9 mouse cellular contexts compared by ENCODE assay signal in the genomic region with DNA sequence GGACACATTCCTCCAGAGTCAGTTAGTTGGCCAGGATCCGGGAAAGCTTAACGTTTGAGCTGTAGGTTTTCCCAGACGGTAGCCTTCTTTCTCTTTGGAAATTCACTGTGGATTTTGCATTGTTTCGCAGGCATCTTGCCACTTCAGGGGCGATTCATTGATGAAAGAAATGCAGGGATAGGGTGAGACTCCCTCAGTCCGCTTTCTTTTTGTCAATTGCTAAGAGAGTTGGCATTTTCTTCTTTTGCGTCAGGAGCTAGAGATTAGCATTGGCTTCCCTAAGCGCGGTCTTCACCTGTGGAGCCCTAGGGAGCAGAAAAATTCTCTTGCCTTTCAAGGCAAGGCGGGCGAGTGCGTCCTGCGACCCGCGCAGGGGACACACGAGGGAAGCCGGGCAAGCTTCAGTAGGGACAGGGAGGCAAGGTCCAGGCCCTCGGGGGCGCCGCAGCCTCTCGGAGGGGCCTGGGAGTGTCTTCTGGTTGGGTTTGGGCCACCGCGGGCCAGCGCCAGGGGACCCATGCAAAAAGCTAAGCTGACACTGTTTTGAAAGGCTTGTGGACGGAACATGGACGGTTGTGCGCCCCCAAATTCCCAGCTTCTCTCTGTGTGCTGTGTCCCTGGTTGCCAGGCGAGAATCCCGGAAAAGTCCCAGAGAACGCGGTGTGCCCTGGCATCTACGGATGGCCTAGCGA. TPM values are rescaled to one million over a fixed set of nuclear protein-coding genes. Genes with fewer than 3 reads are reported as not detected.
DNase-seq lines count a peak whose midpoint lies in the region; ATAC-seq and TF ChIP-seq lines count a peak whose summit lies in the region.
"Had no signal": no experiment of that assay in that cellular context is flagged by ENCODE, and none has a peak within 500 bp of the region (broad histone marks: within the 10 kb centered on the region; RNA-seq: fewer than 3 reads in every experiment).

No protein-coding gene starts in this region.

- H3K4me2 ChIP-seq in hindbrain, embryonic 16.5 days (ENCODE audit: low read length) = no peak overlapping the region
- H3K4me2 ChIP-seq in hindbrain, postnatal 0 days (ENCODE audit: low read depth, low read length) = no peak overlapping the region
- peak overlapping the region; percentile 25; the same call in 1 of the 2 replicates for H3K4me2 ChIP-seq in midbrain, embryonic 15.5 days

- H3K27ac ChIP-seq in hindbrain, embryonic 10.5 days = peak overlapping the region; percentile 76
- no peak overlapping the region for H3K27ac ChIP-seq in hindbrain, embryonic 16.5 days (ENCODE audit: low read depth, low read length)
- H3K27ac ChIP-seq in hindbrain, postnatal 0 days = no peak overlapping the region
- peak overlapping the region; percentile 29; the same call in 1 of the 2 replicates for H3K27ac ChIP-seq in midbrain, embryonic 15.5 days

- no peak for DNase-seq in hindbrain, embryonic 10.5 days (ENCODE audit: low spot score)
- DNase-seq in brain, embryonic 14.5 days (ENCODE audit: low read depth) = peak; percentile 43
- DNase-seq in hindbrain, postnatal 0 days (ENCODE audit: low spot score) = peak; percentile 8
- no peak for DNase-seq in right cerebral cortex, postnatal 14 days
- no peak for DNase-seq in natural killer cell, adult 2 months (ENCODE audit: low spot score in 2 of 2)
- no peak for DNase-seq in ovary, postnatal 14 days (ENCODE audit: low spot score)

- no peak for ATAC-seq in hindbrain, embryonic 16.5 days
- no peak for ATAC-seq in hindbrain, postnatal 0 days
- ATAC-seq in midbrain, embryonic 15.5 days (replicated peaks) = no peak

- no peak for TF ChIP-seq CTCF in brain, embryonic 14.5 days (IDR thresholded peaks at IDR 0.05; ENCODE audit: borderline replicate concordance, extremely low read depth, insufficient read depth, insufficient read length)
- TF ChIP-seq CTCF in hindbrain, postnatal 0 days (IDR thresholded peaks at IDR 0.05; ENCODE audit: low read depth) = no peak

- H3K36me3 ChIP-seq in hindbrain, embryonic 10.5 days = no peaks in the 10 kb centered on the region
- H3K36me3 ChIP-seq in hindbrain, embryonic 16.5 days (ENCODE audit: control insufficient read depth, insufficient read depth, low read length) = no peaks in the 10 kb centered on the region
- H3K36me3 ChIP-seq in hindbrain, postnatal 0 days (ENCODE audit: insufficient read depth, low read length) = no peaks in the 10 kb centered on the region
- H3K36me3 ChIP-seq in midbrain, embryonic 15.5 days (replicated peaks) = no peaks in the 10 kb centered on the region

- H3K27me3 ChIP-seq in hindbrain, embryonic 10.5 days (ENCODE audit: insufficient read depth, poor library complexity, severe bottlenecking) = peaks cover 62% of the 10 kb centered on the region
- peaks cover 10% of the 10 kb centered on the region for H3K27me3 ChIP-seq in hindbrain, embryonic 16.5 days (replicated peaks; ENCODE audit: control insufficient read depth, insufficient read depth, low read length)
- peaks cover 49% of the 10 kb centered on the region for H3K27me3 ChIP-seq in hindbrain, postnatal 0 days (ENCODE audit: insufficient read depth, low read length)
- peaks cover 48% of the 10 kb centered on the region for H3K27me3 ChIP-seq in midbrain, embryonic 15.5 days (replicated peaks)

- H3K9ac ChIP-seq in hindbrain, embryonic 16.5 days (ENCODE audit: low read depth, low read length) = no peak overlapping the region
- H3K9ac ChIP-seq in hindbrain, postnatal 0 days (replicated peaks; ENCODE audit: low read length) = no peak overlapping the region
- no peak overlapping the region for H3K9ac ChIP-seq in midbrain, embryonic 15.5 days

- peak overlapping the region; percentile 42 for H3K4me3 ChIP-seq in hindbrain, embryonic 10.5 days
- H3K4me3 ChIP-seq in hindbrain, embryonic 16.5 days (ENCODE audit: low read length) = no peak overlapping the region
- no peak overlapping the region for H3K4me3 ChIP-seq in hindbrain, postnatal 0 days (ENCODE audit: low read length)
- H3K4me3 ChIP-seq in midbrain, embryonic 15.5 days = peak overlapping the region; percentile 11; the same call in 1 of the 2 replicates

- no peaks in the 10 kb centered on the region for H3K9me3 ChIP-seq in hindbrain, embryonic 10.5 days
- no peaks in the 10 kb centered on the region for H3K9me3 ChIP-seq in hindbrain, embryonic 16.5 days (ENCODE audit: control insufficient read depth, low read length)
- no peaks in the 10 kb centered on the region for H3K9me3 ChIP-seq in hindbrain, postnatal 0 days (ENCODE audit: low read length)
- H3K9me3 ChIP-seq in midbrain, embryonic 15.5 days = no peaks in the 10 kb centered on the region

- no peak for TF ChIP-seq POLR2A in brain, embryonic 14.5 days (IDR thresholded peaks at IDR 0.05; ENCODE audit: borderline replicate concordance, extremely low read depth, insufficient read depth, insufficient read length, poor library complexity, severe bottlenecking)

- H3K4me1 ChIP-seq in hindbrain, embryonic 10.5 days (replicated peaks) = peaks cover 46% of the 10 kb centered on the region
- peaks cover 4% of the 10 kb centered on the region for H3K4me1 ChIP-seq in hindbrain, embryonic 16.5 days (ENCODE audit: control insufficient read depth, insufficient read depth, low read depth, low read length)
- no peaks in the 10 kb centered on the region for H3K4me1 ChIP-seq in hindbrain, postnatal 0 days (ENCODE audit: insufficient read depth, low read length)
- peaks cover 32% of the 10 kb centered on the region for H3K4me1 ChIP-seq in midbrain, embryonic 15.5 days

- under 1% methylated on average over 33 of the region's 33 CpGs for WGBS in hindbrain, embryonic 10.5 days
- WGBS in hindbrain, embryonic 16.5 days = 3% methylated on average over 33 of the region's 33 CpGs
- 5% methylated on average over 33 of the region's 33 CpGs for WGBS in hindbrain, postnatal 0 days
- WGBS in midbrain, embryonic 15.5 days = 2% methylated on average over 33 of the region's 33 CpGs

RNA-seq across cellular contexts. Expression of gene Sp9, which starts 8.8 kb away (rescaled TPM):
- polyA plus RNA-seq in hindbrain, embryonic 10.5 days (2016; fragmentation: Nextera tagmentation; extraction: Ambion mirVana) = 1.9 and 2.3 TPM in 2 replicates
- polyA plus RNA-seq in hindbrain, embryonic 16.5 days (2015; fragmentation: Nextera tagmentation; extraction: Ambion mirVana) = 0.35 and 0.96 TPM in 2 replicates
- polyA plus RNA-seq in brain, embryonic 14.5 days (2012; rRNA removed) = 14.6 and 16.9 TPM in 2 replicates
- 1.7 and 3.8 TPM in 2 replicates for total RNA-seq in hindbrain, postnatal 0 days (2014; rRNA removed)
- 0.49 and 0.63 TPM in 2 replicates for polyA plus RNA-seq in hindbrain, postnatal 0 days (2015; fragmentation: Nextera tagmentation; extraction: Ambion mirVana)
- polyA plus RNA-seq in midbrain, embryonic 15.5 days (2015; fragmentation: Nextera tagmentation; extraction: Ambion mirVana) = 3.5 and 5.3 TPM in 2 replicates
- polyA plus RNA-seq: large intestine, adult 2 months had no signal

RNA-seq across cellular contexts. Expression of gene Scrn3, which starts 31.9 kb away (rescaled TPM):
- 8.3 and 14.2 TPM in 2 replicates for polyA plus RNA-seq in hindbrain, embryonic 10.5 days (2016; fragmentation: Nextera tagmentation; extraction: Ambion mirVana)
- 8.2 and 8.4 TPM in 2 replicates for polyA plus RNA-seq in hindbrain, embryonic 16.5 days (2015; fragmentation: Nextera tagmentation; extraction: Ambion mirVana)
- 6.4 and 6.8 TPM in 2 replicates for polyA plus RNA-seq in brain, embryonic 14.5 days (2012; rRNA removed)
- total RNA-seq in hindbrain, postnatal 0 days (2014; rRNA removed) = 2.9 and 3.1 TPM in 2 replicates
- polyA plus RNA-seq in hindbrain, postnatal 0 days (2015; fragmentation: Nextera tagmentation; extraction: Ambion mirVana) = 6.2 and 7.1 TPM in 2 replicates
- polyA plus RNA-seq in midbrain, embryonic 15.5 days (2015; fragmentation: Nextera tagmentation; extraction: Ambion mirVana) = 6.9 and 7.7 TPM in 2 replicates

RNA-seq across cellular contexts. Expression of gene Cir1, which starts 32.0 kb away (rescaled TPM):
- 11.7 and 14.9 TPM in 2 replicates for polyA plus RNA-seq in hindbrain, embryonic 10.5 days (2016; fragmentation: Nextera tagmentation; extraction: Ambion mirVana)
- 20.9 and 23.8 TPM in 2 replicates for polyA plus RNA-seq in hindbrain, embryonic 16.5 days (2015; fragmentation: Nextera tagmentation; extraction: Ambion mirVana)
- 20.5 and 21.3 TPM in 2 replicates for polyA plus RNA-seq in brain, embryonic 14.5 days (2012; rRNA removed)
- total RNA-seq in hindbrain, postnatal 0 days (2014; rRNA removed) = 2.4 and 3.3 TPM in 2 replicates
- polyA plus RNA-seq in hindbrain, postnatal 0 days (2015; fragmentation: Nextera tagmentation; extraction: Ambion mirVana) = 25.2 and 31.5 TPM in 2 replicates
- 26.2 and 27.4 TPM in 2 replicates for polyA plus RNA-seq in midbrain, embryonic 15.5 days (2015; fragmentation: Nextera tagmentation; extraction: Ambion mirVana)

Comparison
In these comparisons a context has a peak if more than half of its experiments do, and no peak if none do; other contexts are left out.
1. DNase-seq: peak in brain, embryonic 14.5 days (single experiment) and hindbrain, postnatal 0 days (single experiment); none in hindbrain, embryonic 10.5 days (single experiment), right cerebral cortex, postnatal 14 days (single experiment), natural killer cell, adult 2 months (0 of 2) and ovary, postnatal 14 days (single experiment).
2. H3K27ac ChIP-seq: peak in hindbrain, embryonic 10.5 days (single experiment) and midbrain, embryonic 15.5 days (single experiment); none in hindbrain, embryonic 16.5 days (single experiment) and hindbrain, postnatal 0 days (single experiment).
3. H3K4me3 ChIP-seq: peak in hindbrain, embryonic 10.5 days (single experiment) and midbrain, embryonic 15.5 days (single experiment); none in hindbrain, embryonic 16.5 days (single experiment) and hindbrain, postnatal 0 days (single experiment).